Mouse (Mus musculus) kidney, postnatal 0 days (tissue): Measurements from ENCODE around the gene Glrp1. TPM values are rescaled to one million over a fixed set of nuclear protein-coding genes. Genes with fewer than 3 reads are reported as not detected.

ENCODE experiments used
- ATAC-seq: fragments of 200-750 bp; cut with Nextera tagmentation; replicated peaks from 2 replicates; pipeline ENCODE4 v1.8.0; 2017; ENCODE audit warnings: low read depth, moderate number of reproducible peaks, moderate TSS enrichment, moderate library complexity; ENCODE audit not compliant: low FRiP score
- DNase-seq: peaks from one replicate; pipeline ENCODE4 v3.0.0-alpha.2; 2016; ENCODE audit warnings: low spot score
- H3K27ac ChIP-seq: fragments of 300-500 bp; sonication (generic); 2 replicates; pipeline ENCODE4 v1.5.1; 2014; ENCODE audit warnings: mild to moderate bottlenecking
- H3K27me3 ChIP-seq: fragments of 300-500 bp; sonication (generic); 2 replicates; pipeline ENCODE4 v1.6.1; 2014; ENCODE audit warnings: low read length, mixed read lengths; ENCODE audit not compliant: insufficient read depth
- H3K36me3 ChIP-seq: fragments of 300-500 bp; sonication (generic); 2 replicates; pipeline ENCODE4 v1.6.1; 2014; ENCODE audit warnings: low read length, mixed read lengths; ENCODE audit not compliant: insufficient read depth
- H3K4me1 ChIP-seq: fragments of 300-500 bp; sonication (generic); replicated peaks from 2 replicates; pipeline ENCODE4 v1.6.1; 2014; ENCODE audit warnings: antibody characterized with exemption, low read length, mixed read lengths; ENCODE audit not compliant: insufficient read depth
- H3K4me2 ChIP-seq: fragments of 300-500 bp; sonication (generic); 2 replicates; pipeline ENCODE4 v1.6.1; 2014; ENCODE audit warnings: mild to moderate bottlenecking, low read length, moderate library complexity, mixed read lengths
- H3K4me3 ChIP-seq: fragments of 300-500 bp; sonication (generic); replicated peaks from 2 replicates; pipeline ENCODE4 v1.5.1; 2014; ENCODE audit warnings: low read depth, low read length
- H3K9ac ChIP-seq: fragments of 300-500 bp; sonication (generic); 2 replicates; pipeline ENCODE4 v1.6.1; 2014; ENCODE audit warnings: low read depth, low read length
- H3K9me3 ChIP-seq: fragments of 300-500 bp; sonication (generic); replicated peaks from 2 replicates; pipeline ENCODE4 v1.6.1; 2016; ENCODE audit warnings: low read length, inconsistent platforms, mixed read lengths
- CTCF ChIP-seq: IDR thresholded peaks from 2 replicates; pipeline ENCODE4 v1.5.1; 2016; ENCODE audit warnings: antibody characterized with exemption, low read depth, mild to moderate bottlenecking, moderate library complexity
- WGBS: fragments of 180-500 bp; shearing (Covaris S2); extraction: QIAGEN DNeasy Blood & Tissue Kit; methylation state at CpG from one replicate; pipeline ENCODE4 v1.1.7; 2014; 5-methylcytosine and 5-hydroxymethylcytosine counted together
- polyA plus RNA-seq: library from polyadenylated mRNA; unstranded; fragments of >200 nt; fragmentation: Nextera tagmentation; extraction: Ambion mirVana; gene quantifications from 2 replicates; pipeline ENCODE4 v1.2.1, GENCODE M21; 2015

Glrp1 gene
- polyA plus RNA-seq, 1 experiment from 2014 or later, result 0.09 TPM

GRCm38 (mm10) chr1:88462484-88462883 is 47.4 kb downstream of the Glrp1 start:
- ATAC-seq (no peak), DNase-seq (no peak)
- no peaks in the 10 kb centered on the region for H3K9me3 ChIP-seq
- no peaks in the 10 kb centered on the region for H3K4me1 ChIP-seq
- WGBS, result 46% methylated on average over 6 of the region's 6 CpGs
- TF ChIP-seq CTCF, result no peak
- no peak overlapping the region for H3K4me2 ChIP-seq
- H3K27ac ChIP-seq, result peak overlapping the region; percentile 50; the same call in 1 of the 2 replicates
- no peaks in the 10 kb centered on the region for H3K36me3 ChIP-seq
- H3K9ac ChIP-seq, result no peak overlapping the region
- H3K27me3 ChIP-seq, result no peaks in the 10 kb centered on the region
- no peak overlapping the region for H3K4me3 ChIP-seq

DNA sequence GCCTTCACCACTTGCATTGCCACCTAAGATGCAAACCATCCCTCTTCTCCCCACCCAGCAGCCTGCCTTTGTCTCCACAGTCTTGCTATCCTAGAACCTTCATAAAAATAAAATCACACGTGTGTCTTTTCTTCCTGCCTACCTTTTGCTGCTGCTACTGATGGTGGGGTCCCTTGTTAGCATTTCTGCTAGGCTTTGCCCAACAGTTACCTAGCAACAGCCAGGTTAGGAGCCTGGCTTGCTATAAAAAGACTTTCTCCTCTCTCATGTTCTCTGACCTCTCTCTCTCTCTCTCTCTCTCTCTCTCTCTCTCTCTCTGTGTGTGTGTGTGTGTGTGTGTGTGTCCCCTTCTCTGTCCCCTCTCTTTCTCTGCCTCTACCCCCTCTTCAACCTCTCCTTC is 48.8 kb downstream of the Glrp1 start:
- WGBS, result 44% methylated on average over 1 of the region's 1 CpGs
- no peaks in the 10 kb centered on the region for H3K4me1 ChIP-seq
- no peak overlapping the region for H3K27ac ChIP-seq
- no peak overlapping the region for H3K4me2 ChIP-seq
- H3K9ac ChIP-seq, result no peak overlapping the region
- no peaks in the 10 kb centered on the region for H3K36me3 ChIP-seq
- no peaks in the 10 kb centered on the region for H3K27me3 ChIP-seq
- no peaks in the 10 kb centered on the region for H3K9me3 ChIP-seq
- no peak for DNase-seq
- no peak for ATAC-seq
- TF ChIP-seq CTCF, result no peak
- no peak overlapping the region for H3K4me3 ChIP-seq

DNA sequence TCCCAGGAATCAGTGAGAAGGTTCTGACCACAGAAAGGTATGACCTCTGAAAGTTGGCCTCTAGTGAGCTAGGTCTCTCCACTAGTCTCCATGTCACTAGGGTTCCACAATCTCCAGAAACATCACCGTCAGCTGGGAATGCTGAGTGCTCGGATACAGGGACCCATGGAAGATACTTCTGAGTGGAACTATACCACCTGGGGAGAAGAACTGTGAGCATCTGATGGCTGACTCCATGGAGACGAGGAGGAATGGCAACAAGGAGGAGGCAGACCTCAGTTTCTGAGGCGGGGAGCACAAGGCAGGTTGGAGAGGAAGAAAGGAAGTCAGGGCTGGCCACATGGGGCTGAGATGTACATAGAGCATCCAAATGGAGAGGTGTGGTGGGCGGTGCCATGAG is 50.2 kb downstream of the Glrp1 start:
- Histone ChIP-seq H3K4me2 (no peak overlapping the region), H3K9me3 (no peaks in the 10 kb centered on the region), H3K36me3 (no peaks in the 10 kb centered on the region), H3K27ac (no peak overlapping the region), H3K9ac (no peak overlapping the region), H3K4me3 (no peak overlapping the region), H3K4me1 (no peaks in the 10 kb centered on the region), H3K27me3 (no peaks in the 10 kb centered on the region)
- 88% methylated on average over 5 of the region's 5 CpGs for WGBS
- DNase-seq, result no peak
- ATAC-seq, result no peak
- no peak for TF ChIP-seq CTCF

DNA sequence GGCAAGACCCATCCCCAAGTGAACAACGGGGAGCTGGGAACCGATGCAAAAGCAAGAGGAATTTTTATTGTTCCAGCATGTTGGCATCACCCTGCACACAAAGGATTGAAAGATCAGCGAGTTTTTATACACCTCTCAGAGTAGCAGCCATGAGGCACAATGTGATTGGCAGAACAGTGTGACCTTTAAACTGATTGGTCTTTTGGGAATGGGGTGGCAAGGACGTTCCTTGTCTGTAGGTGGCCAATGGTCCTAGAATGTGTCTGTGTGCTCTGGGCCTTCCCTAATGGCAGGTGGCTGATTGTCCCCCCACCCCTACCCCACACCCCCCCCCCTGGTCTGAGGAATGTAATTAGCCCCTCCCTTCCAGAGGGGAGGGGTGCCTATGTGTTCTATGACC is 50.7 kb downstream of the Glrp1 start:
- Histone ChIP-seq H3K27ac (no peak overlapping the region), H3K4me1 (no peaks in the 10 kb centered on the region), H3K9me3 (no peaks in the 10 kb centered on the region), H3K9ac (no peak overlapping the region), H3K4me3 (no peak overlapping the region), H3K36me3 (no peaks in the 10 kb centered on the region), H3K27me3 (no peaks in the 10 kb centered on the region), H3K4me2 (no peak overlapping the region)
- no peak for ATAC-seq
- no peak for TF ChIP-seq CTCF
- DNase-seq, result no peak
- 94% methylated on average over 4 of the region's 4 CpGs for WGBS

DNA sequence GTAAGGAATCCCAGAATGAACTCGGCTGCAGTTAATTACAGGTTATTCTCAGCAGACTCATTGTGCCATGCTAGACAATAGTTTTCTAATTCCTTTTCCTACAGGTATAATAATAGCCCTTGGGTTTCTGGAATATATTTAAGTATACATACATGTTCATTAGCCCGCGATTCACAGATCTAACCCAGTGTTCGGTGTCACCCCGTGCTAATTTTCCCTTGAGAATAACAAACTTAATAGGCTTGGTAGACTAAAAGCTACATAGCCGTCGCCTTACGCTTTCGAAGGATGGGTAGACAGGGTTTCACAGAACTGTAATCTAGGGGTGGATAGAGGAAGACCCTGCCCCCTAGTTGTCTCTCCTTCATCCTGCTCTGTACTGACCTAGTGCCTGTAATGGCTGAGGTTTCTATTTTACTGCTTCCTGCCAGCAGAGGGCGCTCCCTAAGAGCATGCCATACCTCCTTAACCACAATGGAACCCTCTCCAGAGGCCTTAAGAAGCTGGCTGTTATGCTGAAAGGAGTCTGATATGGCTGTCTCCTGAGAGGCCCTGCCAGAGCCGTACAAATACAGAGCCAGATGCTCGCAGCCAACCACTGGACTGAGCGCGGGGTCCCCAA is 53.3 kb downstream of the Glrp1 start:
- H3K9me3 ChIP-seq, result no peaks in the 10 kb centered on the region
- H3K27ac ChIP-seq, result no peak overlapping the region
- TF ChIP-seq CTCF, result peak; percentile 87
- peak; percentile 87 for DNase-seq
- no peak overlapping the region for H3K4me2 ChIP-seq
- no peak overlapping the region for H3K9ac ChIP-seq
- H3K36me3 ChIP-seq, result no peaks in the 10 kb centered on the region
- ATAC-seq, result peak; percentile 25
- 64% methylated on average over 14 of the region's 14 CpGs for whole genome bisulfite sequencing
- no peaks in the 10 kb centered on the region for H3K27me3 ChIP-seq
- no peaks in the 10 kb centered on the region for H3K4me1 ChIP-seq
- H3K4me3 ChIP-seq, result no peak overlapping the region

- Histone ChIP-seq H3K4me1 (no peaks in the 10 kb centered on the region), H3K9me3 (no peaks in the 10 kb centered on the region), H3K9ac (no peak overlapping the region), H3K36me3 (no peaks in the 10 kb centered on the region), H3K27me3 (no peaks in the 10 kb centered on the region), H3K4me2 (no peak overlapping the region), H3K27ac (no peak overlapping the region), H3K4me3 (no peak overlapping the region)
- TF ChIP-seq CTCF, result no peak
- 63% methylated on average over 3 of the region's 3 CpGs for WGBS
- no peak for ATAC-seq
- DNase-seq, result no peak
These were observed 54.1 kb downstream of the Glrp1 start for GRCm38 (mm10) chr1:88455761-88456160.

DNA sequence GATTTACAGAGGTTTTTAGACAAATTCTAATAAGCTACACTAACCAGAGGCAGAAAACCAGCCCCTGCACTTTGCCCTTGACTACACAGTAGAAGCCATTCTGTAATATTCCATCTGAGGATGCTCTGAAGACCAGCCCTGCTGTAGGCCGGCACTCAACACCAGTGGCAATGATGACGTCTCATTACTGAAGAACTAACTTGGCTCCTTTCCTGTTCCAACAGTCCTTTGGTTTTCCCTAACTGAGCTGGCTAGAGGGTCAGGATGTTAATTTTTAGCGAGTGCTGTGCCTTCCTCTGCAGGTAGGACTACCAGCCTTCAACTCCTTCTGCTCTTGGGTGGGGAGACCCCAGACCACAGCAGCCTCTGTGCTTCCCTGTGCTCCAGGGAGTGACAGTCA is 55.2 kb downstream of the Glrp1 start:
- H3K36me3 ChIP-seq, result no peaks in the 10 kb centered on the region
- H3K27me3 ChIP-seq, result no peaks in the 10 kb centered on the region
- H3K9ac ChIP-seq, result no peak overlapping the region
- H3K27ac ChIP-seq, result no peak overlapping the region
- H3K4me2 ChIP-seq, result no peak overlapping the region
- WGBS, result 38% methylated on average over 3 of the region's 3 CpGs
- DNase-seq (no peak), ATAC-seq (no peak)
- H3K9me3 ChIP-seq, result no peaks in the 10 kb centered on the region
- H3K4me1 ChIP-seq, result no peaks in the 10 kb centered on the region
- H3K4me3 ChIP-seq, result no peak overlapping the region
- no peak for TF ChIP-seq CTCF
